Mouse (Mus musculus) midbrain, postnatal 0 days (tissue): ENCODE data around the gene Slc9a5. TPM values are rescaled to one million over a fixed set of nuclear protein-coding genes. Genes with fewer than 3 reads are reported as not detected.

Experiments used
- ATAC-seq: fragments of 200-750 bp; cut with Nextera tagmentation; 2 replicates; pipeline ENCODE4 v1.8.0; 2017; ENCODE audit warnings: moderate number of reproducible peaks, mild to moderate bottlenecking, moderate TSS enrichment, moderate library complexity; ENCODE audit not compliant: low FRiP score
- DNase-seq: peaks from one replicate; pipeline ENCODE4 v3.0.0-alpha.2; 2015; ENCODE audit warnings: low spot score
- H3K27ac ChIP-seq: fragments of 300-500 bp; sonication (generic); 2 replicates; pipeline ENCODE4 v1.5.1; 2014; ENCODE audit warnings: low read depth, mild to moderate bottlenecking, low read length, mixed read lengths
- H3K27me3 ChIP-seq: fragments of 300-500 bp; sonication (generic); 2 replicates; pipeline ENCODE4 v1.6.1; 2014; ENCODE audit warnings: low read length, control low read depth, mixed read lengths; ENCODE audit not compliant: insufficient read depth
- H3K36me3 ChIP-seq: fragments of 300-500 bp; sonication (generic); 2 replicates; pipeline ENCODE4 v1.6.1; 2014; ENCODE audit warnings: low read length, control low read depth, mixed read lengths; ENCODE audit not compliant: insufficient read depth
- H3K4me1 ChIP-seq: fragments of 300-500 bp; sonication (generic); 2 replicates; pipeline ENCODE4 v1.6.1; 2014; ENCODE audit warnings: mild to moderate bottlenecking, control low read depth, antibody characterized with exemption, low read length, mixed read lengths; ENCODE audit not compliant: insufficient read depth
- H3K4me2 ChIP-seq: fragments of 300-500 bp; sonication (generic); 2 replicates; pipeline ENCODE4 v1.6.1; 2014; ENCODE audit warnings: low read depth, mild to moderate bottlenecking, low read length, mixed read lengths; ENCODE audit not compliant: poor library complexity, severe bottlenecking
- H3K4me3 ChIP-seq: fragments of 300-500 bp; sonication (generic); 2 replicates; pipeline ENCODE4 v1.5.1; 2014; ENCODE audit warnings: low read depth, mild to moderate bottlenecking, low read length, moderate library complexity
- H3K9ac ChIP-seq: fragments of 300-500 bp; sonication (generic); replicated peaks from 2 replicates; pipeline ENCODE4 v1.6.1; 2014; ENCODE audit warnings: mild to moderate bottlenecking, low read length, moderate library complexity, mixed read lengths; ENCODE audit not compliant: poor library complexity, severe bottlenecking
- H3K9me3 ChIP-seq: fragments of 300-500 bp; sonication (generic); 2 replicates; pipeline ENCODE4 v1.6.1; 2016; ENCODE audit warnings: low read length, control low read depth
- CTCF ChIP-seq: IDR thresholded peaks from 2 replicates; pipeline ENCODE4 v1.5.1; 2016; ENCODE audit warnings: antibody characterized with exemption, mild to moderate bottlenecking
- WGBS: fragments of 180-500 bp; shearing (Covaris S2); extraction: QIAGEN DNeasy Blood & Tissue Kit; methylation state at CpG from one replicate; pipeline ENCODE4 v1.1.7; 2014; 5-methylcytosine and 5-hydroxymethylcytosine counted together
- polyA plus RNA-seq: library from polyadenylated mRNA; unstranded; fragments of >200 nt; fragmentation: Nextera tagmentation; extraction: Ambion mirVana; gene quantifications from 2 replicates; pipeline ENCODE4 v1.2.1, GENCODE M21; 2015
- total RNA-seq: library from RNA; depleted of rRNA; stranded (reverse); fragments of >200 nt; gene quantifications from 2 replicates; pipeline ENCODE4 v1.2.3, GENCODE M21; 2014; rRNA removed

The Slc9a5 gene
- total RNA-seq (28.3 and 28.4 TPM in 2 replicates), polyA plus RNA-seq (12.8 and 14.4 TPM in 2 replicates)

DNA sequence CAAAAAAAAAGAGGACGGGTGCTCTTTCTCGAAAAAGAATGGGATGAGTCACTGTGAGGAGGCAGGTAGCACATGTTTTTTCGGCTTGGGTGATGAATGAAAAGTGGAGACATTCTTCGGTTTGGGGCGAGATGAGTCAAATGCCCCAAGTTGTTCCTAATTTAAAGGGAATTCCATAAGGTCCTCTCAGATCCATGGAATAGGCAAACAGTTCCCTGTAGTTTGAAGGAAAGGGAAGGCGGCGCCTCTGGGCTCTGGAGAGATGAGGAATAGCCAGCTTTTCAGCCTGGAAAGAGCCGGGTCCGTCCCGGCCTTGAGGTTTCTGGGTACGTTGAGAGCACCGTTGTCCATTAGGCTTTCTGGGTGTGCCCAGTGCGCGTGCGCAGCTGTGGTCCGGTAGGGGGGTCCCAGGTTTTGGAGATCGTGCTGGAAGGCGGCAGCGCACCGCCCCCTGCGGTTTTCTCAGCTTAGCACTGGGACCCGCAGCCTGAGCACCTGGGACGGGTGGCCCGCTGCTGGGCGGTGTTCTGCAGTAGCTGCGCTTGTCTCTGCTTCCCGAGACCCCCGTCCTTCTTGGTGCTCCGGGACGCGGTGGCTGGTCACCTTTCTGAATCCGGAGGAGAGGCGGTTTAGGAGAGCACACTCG lies at the start of gene Slc9a5:
Slc9a5 (plus strand) TSS at position 394 of the 646 bp plus-strand sequence.
- peak within 1 kb of the TSS; percentile 73 for H3K4me3 ChIP-seq
- H3K36me3 ChIP-seq: no peaks in the 10 kb centered on the region
- H3K27me3 ChIP-seq: no peaks in the 10 kb centered on the region
- H3K4me1 ChIP-seq: peaks cover 6% of the 10 kb centered on the region; the same call in 1 of the 2 replicates
- peak within 1 kb of the TSS; percentile 77 for H3K9ac ChIP-seq
- TF ChIP-seq CTCF: peak; percentile 58
- peak within 1 kb of the TSS; percentile 96 for H3K4me2 ChIP-seq
- peak; percentile 25 for ATAC-seq
- WGBS: under 1% methylated on average over 33 of the region's 34 CpGs
- peak; percentile 80 for DNase-seq
- H3K27ac ChIP-seq: peak within 1 kb of the TSS; percentile 84
- H3K9me3 ChIP-seq: no peaks in the 10 kb centered on the region

DNA sequence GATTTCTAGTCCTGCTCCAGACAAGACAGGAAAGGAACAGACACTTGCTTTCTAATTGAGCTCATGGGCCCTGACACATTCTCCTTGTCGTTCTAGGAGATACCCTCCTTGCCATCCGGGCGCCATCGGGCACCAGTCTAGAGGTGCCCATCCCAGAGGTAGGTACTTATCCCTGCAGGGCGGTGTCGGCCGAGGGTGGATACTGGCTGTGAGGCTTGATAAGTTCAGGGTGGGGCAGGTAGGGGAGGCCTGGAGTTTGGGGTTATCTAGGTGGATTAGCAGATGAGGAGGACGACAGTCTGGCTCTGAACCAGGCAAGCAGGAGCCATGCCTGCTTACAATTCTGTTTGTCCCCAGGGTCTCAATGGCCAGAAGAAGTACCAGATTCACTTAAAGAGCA lies 48.7 kb upstream of the Slc9a5 start:
- over 99% methylated on average over 8 of the region's 8 CpGs for WGBS
- Histone ChIP-seq H3K27ac (no peak overlapping the region), H3K9ac (no peak overlapping the region), H3K4me2 (no peak overlapping the region), H3K36me3 (peaks cover 39% of the 10 kb centered on the region), H3K27me3 (no peaks in the 10 kb centered on the region), H3K4me1 (peaks cover 9% of the 10 kb centered on the region; the same call in 1 of the 2 replicates), H3K9me3 (no peaks in the 10 kb centered on the region), H3K4me3 (no peak overlapping the region)
- no peak for TF ChIP-seq CTCF
- ATAC-seq: no peak
- DNase-seq: no peak

DNA sequence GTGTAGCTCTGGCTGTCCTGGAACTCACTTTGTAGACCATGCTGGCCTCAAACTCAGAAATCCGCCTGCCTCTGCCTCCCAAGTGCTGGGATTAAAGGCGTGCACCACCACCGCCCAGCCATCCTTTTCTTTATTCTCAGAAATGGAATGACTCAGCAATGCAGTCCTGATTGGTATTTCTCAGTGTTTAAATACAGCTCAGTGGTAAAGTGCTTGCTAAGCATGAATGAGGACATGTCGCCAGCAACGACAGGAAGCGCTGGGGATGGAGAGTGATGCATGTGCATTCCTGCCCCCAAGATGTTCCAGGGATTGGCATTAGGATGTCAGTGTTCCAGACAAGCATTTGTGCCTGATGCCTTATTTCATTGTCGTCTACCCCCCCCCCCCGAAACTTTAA lies 45.2 kb upstream of the Slc9a5 start:
- Histone ChIP-seq H3K27me3 (no peaks in the 10 kb centered on the region), H3K9ac (no peak overlapping the region), H3K36me3 (peaks cover 49% of the 10 kb centered on the region), H3K27ac (no peak overlapping the region), H3K4me3 (no peak overlapping the region), H3K9me3 (no peaks in the 10 kb centered on the region), H3K4me2 (no peak overlapping the region), H3K4me1 (peaks cover 15% of the 10 kb centered on the region; the same call in 1 of the 2 replicates)
- WGBS: 89% methylated on average over 8 of the region's 8 CpGs
- no peak for ATAC-seq
- DNase-seq: no peak
- TF ChIP-seq CTCF: no peak

DNA sequence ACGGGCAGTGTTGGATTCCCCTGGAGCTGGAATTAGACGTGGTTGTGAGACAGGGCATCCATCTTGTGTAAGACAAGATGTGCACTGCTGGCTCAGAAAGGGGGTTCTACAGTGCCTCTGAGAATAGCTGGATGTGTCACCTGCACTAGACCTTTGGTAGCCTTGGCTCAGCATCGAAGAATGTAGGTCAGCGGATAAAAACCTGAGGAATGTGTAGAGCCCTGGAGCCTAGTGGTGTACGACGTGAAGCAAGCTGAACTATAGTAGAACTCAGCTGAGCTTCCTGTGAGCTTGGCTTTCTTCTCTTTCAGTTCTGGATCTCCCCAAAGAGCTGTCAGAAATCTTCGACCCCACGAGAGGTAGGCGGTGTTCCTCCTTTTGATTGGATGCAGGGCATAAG lies 44.8 kb upstream of the Slc9a5 start:
- no peak for DNase-seq
- peaks cover 10% of the 10 kb centered on the region; the same call in 1 of the 2 replicates for H3K4me1 ChIP-seq
- H3K36me3 ChIP-seq: peaks cover 52% of the 10 kb centered on the region
- H3K9ac ChIP-seq: 0 out of 2 replicates have a peak overlapping the region, but pooled peaks have one; percentile 8
- 86% methylated on average over 9 of the region's 9 CpGs for WGBS
- H3K9me3 ChIP-seq: no peaks in the 10 kb centered on the region
- H3K4me3 ChIP-seq: no peak overlapping the region
- no peaks in the 10 kb centered on the region for H3K27me3 ChIP-seq
- no peak overlapping the region for H3K27ac ChIP-seq
- TF ChIP-seq CTCF: no peak
- H3K4me2 ChIP-seq: no peak overlapping the region
- ATAC-seq: no peak

DNA sequence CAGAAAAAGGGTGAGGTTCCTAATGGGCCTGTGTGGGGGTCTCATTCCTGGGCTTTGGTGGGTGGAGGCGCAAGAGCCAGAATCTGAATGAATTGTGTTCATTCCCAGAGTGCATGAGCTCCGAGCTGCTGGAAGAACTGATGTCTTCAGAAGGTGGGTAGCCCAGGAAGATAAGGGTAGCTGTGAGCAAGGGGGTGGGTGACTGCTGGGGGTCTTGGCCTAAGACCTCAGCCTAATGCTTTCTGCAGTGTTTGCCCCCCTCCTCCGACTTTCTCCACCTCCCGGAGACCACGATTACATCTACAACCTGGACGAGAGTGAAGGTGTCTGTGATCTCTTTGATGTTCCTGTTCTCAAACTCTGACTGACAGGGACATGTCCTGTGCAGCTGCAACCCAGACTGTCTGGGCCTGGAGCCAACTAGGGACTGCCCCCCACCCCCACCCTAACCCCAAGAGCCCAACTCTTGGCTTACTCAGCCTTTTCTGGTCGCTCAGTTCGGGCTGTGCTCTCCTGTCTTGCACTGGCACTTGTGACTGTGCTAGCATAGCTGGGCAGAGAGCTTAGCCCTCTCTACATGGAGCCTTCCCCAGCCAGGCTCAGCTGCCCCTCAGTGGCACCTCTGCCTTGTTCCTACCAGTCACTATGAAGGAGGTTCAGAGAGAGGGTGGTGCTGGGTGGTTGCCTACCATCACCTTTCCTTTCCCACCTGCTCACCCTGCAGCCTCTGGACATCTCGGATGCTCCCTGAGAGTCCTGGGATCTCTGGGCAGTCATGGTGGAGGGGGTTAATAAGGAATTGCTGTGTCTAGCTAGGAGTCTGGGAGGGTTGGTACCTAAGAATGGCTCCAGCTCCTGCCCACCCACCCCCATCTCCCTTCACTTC lies 44.1 kb upstream of the Slc9a5 start:
- H3K4me1 ChIP-seq: peaks cover 9% of the 10 kb centered on the region; the same call in 1 of the 2 replicates
- peaks cover 52% of the 10 kb centered on the region for H3K36me3 ChIP-seq
- DNase-seq (no peak), ATAC-seq (no peak)
- H3K4me3 ChIP-seq: no peak overlapping the region
- no peak for TF ChIP-seq CTCF
- no peaks in the 10 kb centered on the region for H3K27me3 ChIP-seq
- H3K9ac ChIP-seq: 0 out of 2 replicates have a peak overlapping the region, but pooled peaks have one; percentile 8
- no peak overlapping the region for H3K27ac ChIP-seq
- 64% methylated on average over 9 of the region's 9 CpGs for WGBS
- no peaks in the 10 kb centered on the region for H3K9me3 ChIP-seq
- no peak overlapping the region for H3K4me2 ChIP-seq
